Mouse (Mus musculus): ENCODE data around the gene Tubg2. TPM values are rescaled to one million over a fixed set of nuclear protein-coding genes. Genes with fewer than 3 reads are reported as not detected.

Gene Tubg2
- total RNA-seq, 2 experiments from 2014 or later = 39.9 to 40.7 TPM

GRCm38 (mm10) chr11:101180261-101180660 lies 24.6 kb downstream of the Tubg2 start:
- no peak for DNase-seq

- peak in 1 of 2 experiments; percentile 42 for DNase-seq
These were observed 25.4 kb downstream of the Tubg2 start for GRCm38 (mm10) chr11:101180846-101181740.

DNA sequence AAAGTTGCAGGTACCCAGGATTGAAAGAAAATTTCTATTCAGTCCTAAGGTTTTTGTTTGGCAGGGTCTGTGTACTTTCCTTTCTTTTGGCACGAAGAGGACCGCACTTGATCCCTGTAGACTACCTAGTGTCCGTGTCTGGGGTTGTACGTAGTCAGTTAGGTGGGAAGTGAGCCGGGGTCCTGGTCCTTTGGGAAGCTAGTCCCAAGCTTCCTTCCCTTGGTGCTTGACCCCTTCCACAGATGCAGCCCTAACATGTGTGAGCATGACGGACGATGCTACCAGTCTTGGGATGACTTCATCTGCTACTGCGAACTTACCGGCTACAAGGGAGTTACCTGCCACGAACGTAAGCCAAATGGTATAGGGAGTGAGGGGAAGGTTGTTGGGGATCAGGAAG lies 26.3 kb downstream of the Tubg2 start:
- DNase-seq = no peak

DNA sequence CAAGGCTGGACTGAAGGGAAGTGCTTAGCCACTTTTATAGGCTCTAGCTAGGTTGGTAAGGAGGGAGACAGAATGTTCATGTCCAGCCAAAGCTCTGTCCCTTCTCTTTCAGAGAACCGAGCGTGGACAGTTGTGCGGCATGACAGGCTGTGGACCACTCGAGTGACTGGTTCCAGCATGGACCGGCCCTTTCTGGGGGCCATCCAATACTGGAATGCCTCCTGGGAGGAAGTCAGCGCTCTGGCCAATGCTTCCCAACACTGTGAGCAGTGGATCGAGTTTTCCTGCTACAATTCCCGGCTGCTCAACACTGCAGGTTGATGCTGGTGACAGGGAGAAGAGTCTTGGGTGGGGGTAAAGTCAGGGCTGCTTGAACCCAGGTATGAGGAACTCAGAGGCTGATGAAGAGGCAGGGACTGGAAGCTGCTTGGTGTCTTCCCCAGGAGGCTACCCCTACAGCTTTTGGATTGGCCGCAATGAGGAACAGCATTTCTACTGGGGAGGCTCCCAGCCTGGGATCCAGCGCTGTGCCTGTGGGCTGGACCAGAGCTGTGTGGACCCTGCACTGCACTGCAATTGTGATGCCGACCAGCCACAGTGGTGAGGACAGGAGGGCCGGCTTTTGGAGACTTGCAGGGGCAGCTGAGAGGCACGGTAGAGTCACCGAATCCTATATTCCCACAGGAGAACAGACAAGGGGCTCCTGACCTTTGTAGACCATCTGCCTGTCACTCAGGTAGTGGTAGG lies 27.2 kb downstream of the Tubg2 start:
- no peak for DNase-seq

GRCm38 (mm10) chr11:101184984-101185383 lies 29.3 kb downstream of the Tubg2 start:
- DNase-seq = no peak

DNA sequence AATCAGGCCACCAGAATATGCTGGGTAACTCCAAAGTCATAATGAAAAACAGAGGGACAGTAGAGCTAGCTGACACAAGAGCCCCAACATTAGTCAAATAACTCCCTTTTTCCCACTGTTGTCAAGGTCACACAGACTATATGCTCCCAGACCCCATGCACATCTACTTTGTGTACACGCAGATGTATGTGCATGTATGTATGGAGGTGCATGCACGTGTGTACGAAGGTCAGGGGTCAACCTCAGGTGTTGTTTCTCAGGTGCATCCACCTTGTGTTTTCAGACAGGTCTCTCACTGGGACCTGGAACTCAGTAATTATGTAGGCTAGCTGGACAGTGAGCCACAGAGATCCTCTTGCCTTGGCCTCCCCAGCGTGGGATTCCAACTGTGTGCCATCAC lies 29.7 kb downstream of the Tubg2 start:
- no peak for DNase-seq

DNA sequence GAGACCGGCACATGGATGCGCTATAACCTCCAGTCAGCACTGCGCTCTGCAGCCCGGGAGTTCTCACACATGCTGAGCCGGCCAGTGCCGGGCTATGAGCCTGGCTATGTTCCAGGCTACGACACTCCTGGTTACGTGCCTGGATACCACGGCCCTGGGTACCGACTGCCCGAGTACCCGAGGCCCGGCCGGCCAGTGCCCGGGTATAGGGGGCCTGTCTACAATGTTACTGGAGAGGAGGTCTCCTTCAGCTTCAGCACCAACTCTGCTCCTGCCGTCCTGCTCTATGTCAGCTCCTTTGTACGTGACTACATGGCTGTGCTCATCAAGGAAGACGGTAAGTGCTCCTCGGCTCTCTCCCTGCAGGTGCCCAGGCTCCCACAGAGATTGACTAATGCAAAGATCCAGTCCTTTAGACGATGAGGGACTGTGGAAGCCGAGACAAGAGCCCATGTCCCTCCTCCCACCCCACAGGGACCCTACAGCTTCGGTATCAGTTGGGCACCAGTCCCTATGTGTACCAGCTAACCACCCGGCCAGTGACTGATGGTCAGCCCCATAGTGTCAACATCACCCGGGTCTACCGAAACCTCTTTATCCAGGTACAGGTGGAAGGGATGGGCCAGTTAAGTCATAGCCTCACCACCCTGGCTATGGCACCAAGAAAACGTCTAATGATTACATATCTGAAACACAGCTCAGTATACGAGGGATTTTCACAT lies 31.0 kb downstream of the Tubg2 start:
- DNase-seq = no peak

GRCm38 (mm10) chr11:101187541-101187940 lies 31.8 kb downstream of the Tubg2 start:
- DNase-seq = no peak

- no peak for DNase-seq
These were observed 32.6 kb downstream of the Tubg2 start for GRCm38 (mm10) chr11:101188166-101188805.

GRCm38 (mm10) chr11:101189495-101190180 lies 33.9 kb downstream of the Tubg2 start:
- peak in 1 of 2 experiments; percentile 60 for DNase-seq

- no peak for DNase-seq
These were observed 34.6 kb downstream of the Tubg2 start for GRCm38 (mm10) chr11:101190181-101190912.

GRCm38 (mm10) chr11:101190913-101191907 lies 35.5 kb downstream of the Tubg2 start:
- peak in 1 of 2 experiments; percentile 54 for DNase-seq

- no peak for DNase-seq
These were observed 36.3 kb downstream of the Tubg2 start for GRCm38 (mm10) chr11:101191919-101192470.

- DNase-seq = no peak
These were observed 36.9 kb downstream of the Tubg2 start for GRCm38 (mm10) chr11:101192646-101193045.

- no peak for DNase-seq
These were observed 37.4 kb downstream of the Tubg2 start for GRCm38 (mm10) chr11:101193076-101193475.

DNA sequence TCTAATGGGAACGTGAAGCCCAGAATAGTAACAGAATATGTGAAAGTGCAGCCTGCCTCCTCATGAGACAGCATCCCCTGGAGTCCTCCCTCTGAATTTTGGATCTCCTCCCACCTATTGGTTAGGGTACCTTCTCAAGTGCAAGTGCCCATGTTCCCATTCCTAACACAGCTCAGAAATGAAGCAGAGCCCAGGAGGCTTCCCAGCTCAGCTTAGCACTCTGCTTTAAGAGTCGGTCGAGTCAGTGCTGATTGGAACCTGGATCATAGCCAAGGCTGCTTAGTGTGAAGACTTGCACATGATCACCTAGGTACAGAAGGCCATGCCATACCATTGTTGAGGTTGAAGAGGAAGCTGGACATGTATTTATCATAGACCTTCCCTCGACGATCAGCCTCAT lies 38.4 kb downstream of the Tubg2 start:
- DNase-seq = no peak

DNA sequence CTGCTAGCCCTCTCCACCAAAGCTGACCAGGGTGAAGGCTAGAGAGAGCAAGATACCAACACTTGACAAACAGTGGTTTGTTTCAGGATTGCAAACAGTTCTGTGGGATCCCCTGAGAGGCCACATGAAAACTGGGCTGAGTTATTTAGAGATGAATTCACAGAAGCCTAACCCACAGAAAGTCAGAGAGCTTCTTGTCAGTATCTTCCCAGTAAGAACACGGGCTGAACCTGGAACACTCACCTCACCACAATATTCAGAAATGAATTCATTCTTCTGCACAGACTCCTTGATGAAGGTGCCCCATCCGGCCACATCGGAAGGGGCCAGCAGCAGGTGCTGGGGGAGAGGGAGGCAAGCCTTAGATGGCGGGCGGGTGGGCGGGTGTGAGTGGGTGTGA lies 38.9 kb downstream of the Tubg2 start:
- DNase-seq = no peak

DNA sequence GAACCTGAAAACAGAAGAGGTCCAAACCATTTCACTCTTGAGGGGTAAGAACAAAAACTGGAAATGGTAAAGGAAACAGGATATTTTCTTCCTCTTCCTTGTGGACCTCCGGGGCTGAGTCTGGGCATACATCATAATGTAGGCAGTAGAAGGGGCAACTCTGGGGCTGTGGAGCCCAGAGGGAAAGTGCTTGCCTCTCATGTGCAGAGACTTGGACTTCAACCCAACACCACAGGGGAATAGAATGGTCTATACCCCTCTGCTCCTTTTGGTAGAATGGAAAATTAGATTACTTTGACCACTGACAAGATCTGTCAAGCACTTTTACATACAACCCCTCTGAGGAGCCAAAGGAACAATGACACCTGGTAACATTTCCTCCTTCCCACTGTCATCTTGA lies 39.4 kb downstream of the Tubg2 start:
- no peak for DNase-seq

DNA sequence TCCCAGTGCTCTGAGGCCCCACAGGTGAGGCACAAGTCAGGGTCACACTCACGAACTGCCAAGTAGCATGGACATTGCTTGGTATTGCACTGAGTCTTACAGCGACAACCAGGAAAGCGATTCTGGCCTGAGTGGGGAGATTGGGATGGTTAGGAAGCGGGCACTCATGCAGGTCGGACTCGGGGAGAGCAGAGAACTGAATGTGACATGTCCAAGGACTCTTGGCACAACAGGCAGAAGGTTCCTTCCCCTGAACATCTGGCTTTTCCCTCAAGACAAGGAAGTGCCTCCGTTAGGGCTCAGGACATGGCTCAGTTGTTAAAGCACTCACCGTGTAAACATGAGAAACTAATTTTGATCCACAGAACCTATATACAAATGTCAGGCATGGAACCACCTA lies 39.9 kb downstream of the Tubg2 start:
- DNase-seq = no peak
